Mouse (Mus musculus): ENCODE measurements around the gene Mea1.

Gene Mea1

GRCm38 (mm10) chr17:46678416-46678815, at the start of gene Mea1:
Gene Mea1 (plus strand): TSS chr17:46678793.
- DNase-seq, result no peak

GRCm38 (mm10) chr17:46629685-46630441, 48.7 kb upstream of the Mea1 start:
- DNase-seq, result no peak

- peak; percentile 81 for DNase-seq
These were observed 41.6 kb upstream of the Mea1 start for GRCm38 (mm10) chr17:46636831-46637523.

- no peak for DNase-seq
These were observed 38.7 kb upstream of the Mea1 start for GRCm38 (mm10) chr17:46639929-46640328.

- no peak for DNase-seq
These were observed 36.5 kb upstream of the Mea1 start for GRCm38 (mm10) chr17:46642060-46642459.

- DNase-seq, result no peak
These were observed 34.3 kb upstream of the Mea1 start for GRCm38 (mm10) chr17:46644152-46644805.

GRCm38 (mm10) chr17:46644916-46645475, 33.6 kb upstream of the Mea1 start:
- peak; percentile 61 for DNase-seq

- peak; percentile 99 for DNase-seq
These were observed 32.9 kb upstream of the Mea1 start, which contains the start of the genes Klc4 and Mrpl2 for GRCm38 (mm10) chr17:46645561-46646321. Gene Klc4 (minus strand): TSS chr17:46646022. Gene Mrpl2 (plus strand): TSS chr17:46646229.

GRCm38 (mm10) chr17:46646322-46646662, 32.3 kb upstream of the Mea1 start:
- no peak for DNase-seq

GRCm38 (mm10) chr17:46647279-46647678, 31.3 kb upstream of the Mea1 start:
- DNase-seq, result no peak

GRCm38 (mm10) chr17:46648436-46648835, 30.2 kb upstream of the Mea1 start:
- DNase-seq, result no peak

- DNase-seq, result no peak
These were observed 28.8 kb upstream of the Mea1 start for GRCm38 (mm10) chr17:46649811-46650210.

GRCm38 (mm10) chr17:46650232-46651031, 28.2 kb upstream of the Mea1 start, which contains the start of gene Cul7:
Gene Cul7 (plus strand): TSS chr17:46650337.
- peak; percentile 85 for DNase-seq

GRCm38 (mm10) chr17:46651292-46651691, 27.3 kb upstream of the Mea1 start:
- DNase-seq, result no peak

GRCm38 (mm10) chr17:46651755-46652547, 26.6 kb upstream of the Mea1 start:
- no peak for DNase-seq

GRCm38 (mm10) chr17:46656054-46656453, 22.5 kb upstream of the Mea1 start:
- no peak for DNase-seq

- peak; percentile 67 for DNase-seq
These were observed 17.2 kb upstream of the Mea1 start for GRCm38 (mm10) chr17:46661351-46661750.

- DNase-seq, result peak; percentile 66
These were observed 16.6 kb upstream of the Mea1 start for GRCm38 (mm10) chr17:46661981-46662380.

GRCm38 (mm10) chr17:46662730-46663129, 15.9 kb upstream of the Mea1 start:
- peak; percentile 69 for DNase-seq

GRCm38 (mm10) chr17:46667712-46668111, 10.9 kb upstream of the Mea1 start:
- DNase-seq, result no peak

GRCm38 (mm10) chr17:46669911-46670310, 8.7 kb upstream of the Mea1 start:
- no peak for DNase-seq

Measured in cerebellum, adult 8-10 months (tissue).